Mouse (Mus musculus): ENCODE measurements at regions not wholly inside any gene's neighbourhood (a gene's known extent, or its start where the extent isn't known, plus 50 kb on each side); places are given as distances from the start of the nearest gene placed in this dataset.

DNA sequence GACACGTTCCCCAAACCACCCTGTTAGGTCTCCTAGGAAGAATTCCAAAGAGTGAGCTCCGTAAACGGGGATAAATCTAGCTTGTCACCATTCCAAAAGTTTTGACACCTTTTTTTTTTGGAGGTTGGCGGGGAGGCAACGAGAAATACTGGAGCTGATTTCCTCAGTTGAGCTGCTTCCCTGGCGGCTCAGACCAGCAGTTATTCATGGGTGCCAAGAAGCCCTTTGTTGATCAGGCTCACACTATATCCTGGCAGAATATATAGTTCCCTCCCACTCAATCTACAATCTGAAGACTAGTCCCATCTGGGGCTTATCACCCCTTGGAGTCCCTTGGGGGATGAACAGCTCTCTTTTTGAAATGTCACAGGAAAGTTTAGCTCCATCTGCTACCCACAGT is 77.5 kb upstream of the Tiam2 start:
- H3K9ac ChIP-seq (ENCODE audit: low read length), result no peak overlapping the region
- no peaks in the 10 kb centered on the region for H3K27me3 ChIP-seq (ENCODE audit: control insufficient read depth, insufficient read depth, low read depth, low read length)
- no peaks in the 10 kb centered on the region for H3K36me3 ChIP-seq (ENCODE audit: control insufficient read depth, insufficient read depth, low read length)
- no peaks in the 10 kb centered on the region for H3K9me3 ChIP-seq (ENCODE audit: control insufficient read depth, low read length)
- no peak for ATAC-seq (ENCODE audit: low read depth)
- no peak overlapping the region for H3K27ac ChIP-seq (ENCODE audit: low read length)
- no peak overlapping the region for H3K4me2 ChIP-seq (ENCODE audit: low read depth, low read length)
- no peak overlapping the region for H3K4me3 ChIP-seq (ENCODE audit: low read length)
- no peaks in the 10 kb centered on the region for H3K4me1 ChIP-seq (replicated peaks; ENCODE audit: control insufficient read depth, insufficient read depth, low read length)
- WGBS, result 59% methylated on average over 6 of the region's 6 CpGs

GRCm38 (mm10) chr17:3249320-3249719 is 77.1 kb upstream of the Tiam2 start:
- WGBS, result 74% methylated on average over 7 of the region's 7 CpGs
- Histone ChIP-seq H3K9me3 (ENCODE audit: control insufficient read depth, low read length) (no peaks in the 10 kb centered on the region), H3K9ac (ENCODE audit: low read length) (no peak overlapping the region), H3K4me3 (ENCODE audit: low read length) (no peak overlapping the region), H3K27me3 (ENCODE audit: control insufficient read depth, insufficient read depth, low read depth, low read length) (no peaks in the 10 kb centered on the region), H3K36me3 (ENCODE audit: control insufficient read depth, insufficient read depth, low read length) (no peaks in the 10 kb centered on the region), H3K4me1 (replicated peaks; ENCODE audit: control insufficient read depth, insufficient read depth, low read length) (no peaks in the 10 kb centered on the region), H3K27ac (ENCODE audit: low read length) (no peak overlapping the region), H3K4me2 (ENCODE audit: low read depth, low read length) (no peak overlapping the region)
- no peak for ATAC-seq (ENCODE audit: low read depth)

DNA sequence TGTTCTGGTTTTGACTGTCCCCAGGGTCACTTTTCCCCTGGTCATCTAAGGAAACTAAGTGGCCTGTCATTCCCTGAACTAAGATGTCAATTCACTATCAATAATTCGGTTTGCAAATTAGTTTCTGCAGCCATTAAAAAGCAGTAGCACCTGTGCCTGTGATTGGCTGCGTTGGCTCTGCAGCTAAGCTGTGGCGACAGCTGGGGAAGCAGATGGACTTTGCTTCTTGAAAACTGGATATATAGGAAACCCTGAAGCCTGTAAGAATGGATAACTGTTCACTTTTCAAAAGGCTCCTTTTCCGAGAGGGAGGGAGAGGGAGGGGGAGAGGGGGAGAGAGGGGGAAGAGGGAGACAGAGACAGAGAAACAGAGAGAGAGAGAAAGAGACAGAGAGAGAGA is 75.2 kb upstream of the Tiam2 start:
- Histone ChIP-seq H3K4me3 (ENCODE audit: low read length) (no peak overlapping the region), H3K9ac (ENCODE audit: low read length) (no peak overlapping the region), H3K27me3 (ENCODE audit: control insufficient read depth, insufficient read depth, low read depth, low read length) (no peaks in the 10 kb centered on the region), H3K4me2 (ENCODE audit: low read depth, low read length) (no peak overlapping the region), H3K9me3 (ENCODE audit: control insufficient read depth, low read length) (no peaks in the 10 kb centered on the region), H3K36me3 (ENCODE audit: control insufficient read depth, insufficient read depth, low read length) (no peaks in the 10 kb centered on the region), H3K27ac (ENCODE audit: low read length) (no peak overlapping the region), H3K4me1 (replicated peaks; ENCODE audit: control insufficient read depth, insufficient read depth, low read length) (no peaks in the 10 kb centered on the region)
- WGBS, result 93% methylated on average over 4 of the region's 4 CpGs
- no peak for ATAC-seq (ENCODE audit: low read depth)

GRCm38 (mm10) chr17:3251966-3252365 is 74.4 kb upstream of the Tiam2 start:
- WGBS, result 92% methylated on average over 5 of the region's 5 CpGs
- no peaks in the 10 kb centered on the region for H3K36me3 ChIP-seq (ENCODE audit: control insufficient read depth, insufficient read depth, low read length)
- H3K9ac ChIP-seq (ENCODE audit: low read length), result no peak overlapping the region
- H3K9me3 ChIP-seq (ENCODE audit: control insufficient read depth, low read length), result no peaks in the 10 kb centered on the region
- ATAC-seq (ENCODE audit: low read depth), result no peak
- H3K27me3 ChIP-seq (ENCODE audit: control insufficient read depth, insufficient read depth, low read depth, low read length), result no peaks in the 10 kb centered on the region
- H3K4me2 ChIP-seq (ENCODE audit: low read depth, low read length), result no peak overlapping the region
- no peak overlapping the region for H3K4me3 ChIP-seq (ENCODE audit: low read length)
- H3K27ac ChIP-seq (ENCODE audit: low read length), result no peak overlapping the region
- H3K4me1 ChIP-seq (replicated peaks; ENCODE audit: control insufficient read depth, insufficient read depth, low read length), result no peaks in the 10 kb centered on the region

DNA sequence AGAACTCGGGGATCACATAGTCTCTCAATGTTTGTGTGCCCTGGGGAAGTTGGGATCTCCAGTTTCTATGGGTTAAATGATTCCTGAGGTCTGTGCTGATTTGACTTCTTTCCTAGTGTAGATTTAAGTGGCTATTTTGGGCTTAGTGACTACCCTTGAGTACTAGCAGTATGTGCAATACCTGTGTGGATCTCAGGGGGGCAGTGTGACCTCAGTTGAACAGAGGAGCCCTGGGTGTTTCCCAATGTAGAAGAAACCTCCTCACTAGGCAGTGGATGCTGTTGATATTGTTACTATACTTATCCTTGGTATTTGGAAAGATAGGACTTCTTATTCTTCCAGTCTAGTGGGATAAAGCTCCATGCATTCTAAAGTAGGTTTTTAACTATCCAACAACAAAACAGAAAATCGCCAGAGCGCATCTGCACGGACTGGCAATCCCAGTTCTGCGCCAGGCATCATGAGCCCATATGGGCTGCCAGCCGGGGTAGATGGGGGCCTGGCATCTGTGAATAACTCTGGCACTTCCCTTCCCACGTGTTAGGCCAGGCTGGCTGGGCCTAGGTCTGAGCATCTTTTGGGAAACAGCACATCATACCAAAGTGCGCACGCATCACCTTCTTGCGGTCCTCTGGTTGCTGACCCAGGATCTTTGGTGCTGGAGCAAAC is 72.7 kb upstream of the Tiam2 start:
- H3K4me3 ChIP-seq (ENCODE audit: low read length), result no peak overlapping the region
- H3K36me3 ChIP-seq (ENCODE audit: control insufficient read depth, insufficient read depth, low read length), result no peaks in the 10 kb centered on the region
- H3K4me2 ChIP-seq (ENCODE audit: low read depth, low read length), result no peak overlapping the region
- ATAC-seq (ENCODE audit: low read depth), result no peak
- H3K9ac ChIP-seq (ENCODE audit: low read length), result no peak overlapping the region
- H3K27me3 ChIP-seq (ENCODE audit: control insufficient read depth, insufficient read depth, low read depth, low read length), result no peaks in the 10 kb centered on the region
- 89% methylated on average over 10 of the region's 10 CpGs for WGBS
- no peaks in the 10 kb centered on the region for H3K4me1 ChIP-seq (replicated peaks; ENCODE audit: control insufficient read depth, insufficient read depth, low read length)
- no peaks in the 10 kb centered on the region for H3K9me3 ChIP-seq (ENCODE audit: control insufficient read depth, low read length)
- no peak overlapping the region for H3K27ac ChIP-seq (ENCODE audit: low read length)

DNA sequence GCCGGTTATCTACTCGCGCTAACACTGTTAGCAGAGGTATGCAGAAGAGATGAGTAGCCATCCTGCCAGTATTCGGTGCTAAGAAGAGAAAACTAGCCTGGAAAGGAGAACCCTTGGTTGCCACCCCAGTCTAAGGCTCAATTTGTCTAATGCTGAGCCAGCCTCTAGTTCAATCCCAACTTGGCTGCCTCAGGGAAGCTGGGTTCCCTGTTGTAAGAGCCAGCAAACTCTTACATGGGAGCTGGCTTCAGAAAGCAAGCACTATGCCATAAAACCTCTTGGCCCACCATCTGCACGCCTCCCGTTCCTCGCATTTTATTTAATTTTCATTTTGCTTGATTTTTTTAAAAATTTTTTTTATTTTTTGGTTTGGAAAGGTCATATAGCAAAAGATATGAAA is 69.6 kb upstream of the Tiam2 start:
- H3K4me2 ChIP-seq (ENCODE audit: low read depth, low read length), result no peak overlapping the region
- H3K27me3 ChIP-seq (ENCODE audit: control insufficient read depth, insufficient read depth, low read depth, low read length), result no peaks in the 10 kb centered on the region
- H3K27ac ChIP-seq (ENCODE audit: low read length), result no peak overlapping the region
- no peak overlapping the region for H3K4me3 ChIP-seq (ENCODE audit: low read length)
- H3K4me1 ChIP-seq (replicated peaks; ENCODE audit: control insufficient read depth, insufficient read depth, low read length), result no peaks in the 10 kb centered on the region
- no peak overlapping the region for H3K9ac ChIP-seq (ENCODE audit: low read length)
- H3K36me3 ChIP-seq (ENCODE audit: control insufficient read depth, insufficient read depth, low read length), result no peaks in the 10 kb centered on the region
- ATAC-seq (ENCODE audit: low read depth), result no peak
- H3K9me3 ChIP-seq (ENCODE audit: control insufficient read depth, low read length), result no peaks in the 10 kb centered on the region
- 95% methylated on average over 7 of the region's 7 CpGs for WGBS

DNA sequence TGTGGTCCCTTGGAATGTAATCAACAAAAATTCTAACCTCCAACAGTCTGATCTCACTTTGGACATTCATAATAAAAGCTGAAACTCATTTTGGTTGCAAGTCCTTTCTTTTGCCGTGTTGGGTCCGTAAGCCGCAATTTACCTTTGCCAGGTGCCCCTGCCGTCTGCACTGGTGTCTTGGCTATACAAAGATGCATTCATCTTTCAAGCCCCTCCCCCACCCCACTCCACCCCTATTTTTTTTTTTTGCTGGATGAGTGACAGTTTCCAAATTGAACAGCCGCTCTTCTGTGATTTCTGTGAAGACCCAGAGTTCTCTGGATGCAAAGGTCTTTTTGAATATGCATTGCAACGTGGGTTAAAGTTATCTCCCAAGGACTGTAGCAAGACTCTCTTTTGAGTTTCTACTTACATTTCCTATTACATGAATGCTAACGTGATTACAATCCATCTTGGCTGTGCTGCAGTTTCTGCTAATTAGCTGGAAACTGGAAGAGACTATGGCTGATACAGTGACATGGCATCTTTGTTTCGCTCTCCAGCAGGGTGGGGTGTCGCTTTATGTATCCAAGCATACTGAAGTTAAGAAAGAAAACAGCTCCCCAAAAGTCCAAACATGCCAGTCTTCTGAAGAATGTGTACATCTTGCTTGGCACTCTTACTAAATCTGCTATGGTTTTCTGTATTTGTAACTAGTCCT is 67.4 kb upstream of the Tiam2 start:
- Histone ChIP-seq H3K4me2 (ENCODE audit: low read depth, low read length) (no peak overlapping the region), H3K9ac (ENCODE audit: low read length) (no peak overlapping the region), H3K27ac (ENCODE audit: low read length) (no peak overlapping the region), H3K36me3 (ENCODE audit: control insufficient read depth, insufficient read depth, low read length) (no peaks in the 10 kb centered on the region), H3K27me3 (ENCODE audit: control insufficient read depth, insufficient read depth, low read depth, low read length) (no peaks in the 10 kb centered on the region), H3K4me3 (ENCODE audit: low read length) (no peak overlapping the region), H3K4me1 (replicated peaks; ENCODE audit: control insufficient read depth, insufficient read depth, low read length) (no peaks in the 10 kb centered on the region), H3K9me3 (ENCODE audit: control insufficient read depth, low read length) (no peaks in the 10 kb centered on the region)
- 70% methylated on average over 9 of the region's 9 CpGs for WGBS
- no peak for ATAC-seq (ENCODE audit: low read depth)

- H3K4me1 ChIP-seq (replicated peaks; ENCODE audit: control insufficient read depth, insufficient read depth, low read length), result no peaks in the 10 kb centered on the region
- H3K9me3 ChIP-seq (ENCODE audit: control insufficient read depth, low read length), result no peaks in the 10 kb centered on the region
- H3K27ac ChIP-seq (ENCODE audit: low read length), result no peak overlapping the region
- H3K36me3 ChIP-seq (ENCODE audit: control insufficient read depth, insufficient read depth, low read length), result no peaks in the 10 kb centered on the region
- H3K4me3 ChIP-seq (ENCODE audit: low read length), result no peak overlapping the region
- no peak for ATAC-seq (ENCODE audit: low read depth)
- no peak overlapping the region for H3K4me2 ChIP-seq (ENCODE audit: low read depth, low read length)
- 81% methylated on average over 11 of the region's 11 CpGs for WGBS
- no peaks in the 10 kb centered on the region for H3K27me3 ChIP-seq (ENCODE audit: control insufficient read depth, insufficient read depth, low read depth, low read length)
- no peak overlapping the region for H3K9ac ChIP-seq (ENCODE audit: low read length)
Measured at GRCm38 (mm10) chr17:3260796-3261195, 65.6 kb upstream of the Tiam2 start.

DNA sequence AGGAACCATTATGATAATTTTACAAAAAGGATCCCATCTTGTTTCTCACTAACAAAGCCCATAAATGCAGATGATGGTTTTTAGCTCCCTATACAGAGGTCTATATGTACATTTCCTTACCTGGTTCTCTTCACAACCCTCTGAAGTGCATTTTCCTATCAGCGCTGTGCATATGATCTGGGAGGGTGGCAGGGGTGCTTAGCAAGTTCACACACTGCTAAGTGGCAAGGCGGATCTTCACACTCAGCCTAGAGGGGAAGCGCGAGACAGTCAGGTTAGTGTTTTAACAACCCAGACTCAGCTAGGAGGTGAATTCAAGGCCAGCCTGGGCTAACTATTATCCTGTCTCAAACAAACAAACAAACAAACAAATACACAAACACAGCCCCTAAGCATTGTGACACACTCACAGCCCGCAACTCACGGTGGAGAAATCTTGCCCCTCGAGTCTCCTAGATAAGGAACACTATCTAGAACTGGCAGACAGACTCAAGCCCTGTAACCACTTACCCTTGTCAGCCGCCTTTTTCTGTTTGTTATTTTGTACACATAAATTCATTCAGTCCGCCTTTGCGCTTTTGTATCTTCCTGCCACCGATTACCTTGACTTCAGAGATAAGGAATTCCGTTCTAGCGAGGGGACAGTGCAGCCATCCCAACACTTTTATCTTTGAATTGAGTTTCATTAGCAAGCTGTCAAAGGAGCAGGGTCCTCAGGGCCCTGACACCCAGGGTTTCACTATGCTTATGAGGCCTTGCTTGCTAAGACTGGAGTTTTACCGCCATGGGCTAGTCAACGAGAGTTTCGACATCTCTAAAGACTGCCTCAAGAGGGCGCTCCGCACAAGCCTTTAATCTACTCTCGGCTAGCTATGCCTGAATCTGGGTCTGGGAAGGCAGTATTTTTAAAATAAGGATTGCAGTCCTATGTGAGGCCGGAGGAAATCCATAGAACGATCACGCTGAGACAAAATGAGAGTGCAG is 53.0 kb upstream of the Tiam2 start:
- no peaks in the 10 kb centered on the region for H3K36me3 ChIP-seq (ENCODE audit: control insufficient read depth, insufficient read depth, low read length)
- WGBS, result 38% methylated on average over 22 of the region's 22 CpGs

More for the DNA sequence above, 53.0 kb upstream of the Tiam2 start:
- peak; percentile 70 for ATAC-seq (ENCODE audit: low read depth)
- H3K9ac ChIP-seq (ENCODE audit: low read length), result no peak overlapping the region
- peaks cover 6% of the 10 kb centered on the region for H3K4me1 ChIP-seq (replicated peaks; ENCODE audit: control insufficient read depth, insufficient read depth, low read length)
- no peaks in the 10 kb centered on the region for H3K27me3 ChIP-seq (ENCODE audit: control insufficient read depth, insufficient read depth, low read depth, low read length)
- no peak overlapping the region for H3K4me3 ChIP-seq (ENCODE audit: low read length)
- H3K27ac ChIP-seq (ENCODE audit: low read length), result no peak overlapping the region
- H3K9me3 ChIP-seq (ENCODE audit: control insufficient read depth, low read length), result no peaks in the 10 kb centered on the region
- no peak overlapping the region for H3K4me2 ChIP-seq (ENCODE audit: low read depth, low read length)

Measured in lung, embryonic 16.5 days (tissue).